Mouse (Mus musculus) kidney, embryonic 16.5 days (tissue): ENCODE results near the gene Gng5. TPM values are rescaled to one million over a fixed set of nuclear protein-coding genes. Genes with fewer than 3 reads are reported as not detected.

Experiments
- ATAC-seq: fragments of 200-750 bp; cut with Nextera tagmentation; 2 replicates; pipeline ENCODE4 v1.8.0; 2017; ENCODE audit warnings: moderate TSS enrichment; ENCODE audit not compliant: low FRiP score, low TSS enrichment
- H3K27ac ChIP-seq: fragments of 300-500 bp; sonication (generic); 2 replicates; pipeline ENCODE4 v1.5.1; 2014; ENCODE audit warnings: low read length
- H3K27me3 ChIP-seq: fragments of 300-500 bp; sonication (generic); 2 replicates; pipeline ENCODE4 v1.6.1; 2014; ENCODE audit warnings: low read length, control low read depth, mixed read lengths; ENCODE audit not compliant: insufficient read depth
- H3K36me3 ChIP-seq: fragments of 300-500 bp; sonication (generic); 2 replicates; pipeline ENCODE4 v1.6.1; 2014; ENCODE audit warnings: low read length, control low read depth, mixed read lengths; ENCODE audit not compliant: insufficient read depth
- H3K4me1 ChIP-seq: fragments of 300-500 bp; sonication (generic); 2 replicates; pipeline ENCODE4 v1.6.1; 2014; ENCODE audit warnings: low read length, control low read depth, mixed read lengths; ENCODE audit not compliant: insufficient read depth
- H3K4me2 ChIP-seq: fragments of 300-500 bp; sonication (generic); replicated peaks from 2 replicates; pipeline ENCODE4 v1.6.1; 2014; ENCODE audit warnings: low read depth, low read length
- H3K4me3 ChIP-seq: fragments of 300-500 bp; sonication (generic); 2 replicates; pipeline ENCODE4 v1.5.1; 2014; ENCODE audit warnings: mild to moderate bottlenecking, low read length
- H3K9ac ChIP-seq: fragments of 300-500 bp; sonication (generic); replicated peaks from 2 replicates; pipeline ENCODE4 v1.6.1; 2014; ENCODE audit warnings: low read length
- H3K9me3 ChIP-seq: fragments of 300-500 bp; sonication (generic); 2 replicates; pipeline ENCODE4 v1.6.1; 2016; ENCODE audit warnings: low read length, control low read depth
- WGBS: fragments of 180-500 bp; shearing (Covaris S2); extraction: QIAGEN DNeasy Blood & Tissue Kit; methylation state at CpG from one replicate; pipeline ENCODE4 v1.1.7; 2014; 5-methylcytosine and 5-hydroxymethylcytosine counted together
- polyA plus RNA-seq: library from polyadenylated mRNA; unstranded; fragments of >200 nt; fragmentation: Nextera tagmentation; extraction: Ambion mirVana; gene quantifications from 2 replicates; pipeline ENCODE4 v1.2.1, GENCODE M21; 2015

Gng5 gene
- polyA plus RNA-seq, 1 experiment from 2014 or later = 865 TPM

DNA sequence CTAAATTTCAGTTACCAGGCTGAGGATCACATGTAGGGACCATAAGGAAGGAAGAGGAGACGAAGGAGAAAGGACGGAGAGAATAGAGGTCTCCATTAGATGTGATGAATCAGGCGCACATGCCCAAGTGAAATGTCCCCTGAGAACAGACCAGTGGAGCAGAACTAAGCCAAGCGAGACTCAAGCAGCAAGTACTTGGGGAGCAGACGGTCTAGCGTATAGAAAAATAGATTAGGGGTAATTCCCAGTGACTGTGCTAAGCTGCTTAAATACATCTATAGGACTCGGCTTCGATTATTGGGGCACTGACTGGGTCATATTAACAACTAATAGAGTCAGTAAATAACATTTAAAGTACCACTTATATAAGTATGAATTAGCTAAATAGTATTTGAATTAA is 4.7 kb upstream of the Gng5 start:
- Histone ChIP-seq H3K9me3 (no peaks in the 10 kb centered on the region), H3K4me1 (peaks cover 3% of the 10 kb centered on the region; the same call in 1 of the 2 replicates), H3K4me2 (no peak overlapping the region), H3K36me3 (no peaks in the 10 kb centered on the region), H3K27me3 (no peaks in the 10 kb centered on the region), H3K9ac (no peak overlapping the region), H3K4me3 (no peak overlapping the region), H3K27ac (no peak overlapping the region)
- ATAC-seq = no peak
- 67% methylated on average over 8 of the region's 8 CpGs for WGBS

GRCm38 (mm10) chr3:146498989-146499388 is 618 bp upstream of the Gng5 start:
- Histone ChIP-seq H3K9ac (peak overlapping the region; percentile 98), H3K4me3 (peak overlapping the region; percentile 95), H3K27me3 (no peaks in the 10 kb centered on the region), H3K4me1 (peaks cover 27% of the 10 kb centered on the region), H3K4me2 (peak overlapping the region; percentile 57), H3K9me3 (no peaks in the 10 kb centered on the region), H3K27ac (peak overlapping the region; percentile 95), H3K36me3 (peaks cover 8% of the 10 kb centered on the region)
- ATAC-seq = no peak
- WGBS = 2% methylated on average over 13 of the region's 13 CpGs

- H3K9me3 ChIP-seq = no peaks in the 10 kb centered on the region
- peak overlapping the region; percentile 97 for H3K27ac ChIP-seq
- peaks cover 10% of the 10 kb centered on the region for H3K36me3 ChIP-seq
- H3K4me1 ChIP-seq = peaks cover 27% of the 10 kb centered on the region
- WGBS = under 1% methylated on average over 57 of the region's 57 CpGs
- H3K4me3 ChIP-seq = peak overlapping the region; percentile 95
- peak overlapping the region; percentile 84 for H3K4me2 ChIP-seq
- H3K27me3 ChIP-seq = no peaks in the 10 kb centered on the region
- peak overlapping the region; percentile 98 for H3K9ac ChIP-seq
- ATAC-seq = peak; percentile 84
Observed at GRCm38 (mm10) chr3:146500003-146500809, 599 bp downstream of the Gng5 start.

- Histone ChIP-seq H3K27me3 (no peaks in the 10 kb centered on the region), H3K9ac (peak overlapping the region; percentile 98), H3K4me1 (peaks cover 27% of the 10 kb centered on the region), H3K4me3 (peak overlapping the region; percentile 95), H3K36me3 (peaks cover 15% of the 10 kb centered on the region), H3K27ac (peak overlapping the region; percentile 97), H3K4me2 (peak overlapping the region; percentile 84), H3K9me3 (no peaks in the 10 kb centered on the region)
- WGBS = 5% methylated on average over 5 of the region's 5 CpGs
- no peak for ATAC-seq
Observed at GRCm38 (mm10) chr3:146500810-146501201, 1.2 kb downstream of the Gng5 start.

DNA sequence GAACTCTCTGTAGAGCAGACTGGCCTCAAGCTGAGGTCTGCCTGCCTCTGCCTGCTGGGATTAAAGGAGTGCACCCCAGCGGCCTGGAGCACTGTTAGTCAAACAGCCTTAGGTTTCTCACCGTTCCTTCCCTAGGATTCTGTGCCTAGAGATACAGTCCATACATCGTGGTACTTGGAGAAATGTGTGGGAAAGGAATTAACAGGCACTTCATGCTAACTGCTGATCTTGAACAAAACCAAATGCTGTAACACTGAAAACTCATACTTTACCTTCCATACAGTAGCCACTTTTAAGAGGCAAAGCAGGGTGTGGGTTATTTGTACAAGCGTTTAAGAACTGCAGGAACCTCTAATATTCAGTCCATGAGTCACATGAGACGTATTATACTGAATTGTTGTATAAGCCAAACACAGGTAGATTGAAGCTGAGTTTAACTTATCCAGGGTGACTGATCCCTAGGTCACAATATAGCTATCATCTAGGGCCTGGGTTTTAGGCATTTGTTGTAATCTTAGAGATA is 2.1 kb downstream of the Gng5 start:
- peak overlapping the region; percentile 95 for H3K4me3 ChIP-seq
- peaks cover 21% of the 10 kb centered on the region for H3K36me3 ChIP-seq
- H3K9me3 ChIP-seq = no peaks in the 10 kb centered on the region
- H3K27ac ChIP-seq = no peak overlapping the region
- no peaks in the 10 kb centered on the region for H3K27me3 ChIP-seq
- peak overlapping the region; percentile 84 for H3K4me2 ChIP-seq
- ATAC-seq = no peak
- H3K4me1 ChIP-seq = peaks cover 27% of the 10 kb centered on the region
- H3K9ac ChIP-seq = peak overlapping the region; percentile 98
- WGBS = 56% methylated on average over 5 of the region's 5 CpGs

DNA sequence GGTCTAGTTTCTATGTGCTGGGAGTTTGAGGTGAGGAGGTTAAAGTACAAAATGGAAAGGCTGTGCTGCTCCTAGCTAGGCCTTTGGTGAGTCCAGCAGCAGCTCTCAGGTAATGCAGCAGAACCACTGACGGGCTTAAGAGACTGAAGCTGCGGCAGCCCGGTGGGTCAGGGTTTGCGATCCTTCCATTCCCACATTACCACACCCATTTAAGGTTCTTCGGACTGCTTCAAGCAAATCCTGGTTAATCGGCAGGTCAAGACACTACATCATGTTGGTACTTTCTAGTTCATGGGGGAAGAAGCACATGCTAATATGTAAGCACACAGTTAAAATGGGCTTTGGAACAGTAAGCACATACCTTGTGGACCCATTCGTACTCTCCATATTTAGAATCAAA is 7.1 kb downstream of the Gng5 start:
- no peaks in the 10 kb centered on the region for H3K27me3 ChIP-seq
- H3K9ac ChIP-seq = no peak overlapping the region
- no peak for ATAC-seq
- no peaks in the 10 kb centered on the region for H3K9me3 ChIP-seq
- H3K36me3 ChIP-seq = peaks cover 51% of the 10 kb centered on the region
- H3K4me1 ChIP-seq = peaks cover 15% of the 10 kb centered on the region
- no peak overlapping the region for H3K4me2 ChIP-seq
- H3K27ac ChIP-seq = no peak overlapping the region
- 95% methylated on average over 7 of the region's 7 CpGs for WGBS
- H3K4me3 ChIP-seq = no peak overlapping the region

GRCm38 (mm10) chr3:146520226-146520797 is 20.7 kb downstream of the Gng5 start:
- peak overlapping the region; percentile 91 for H3K4me3 ChIP-seq
- H3K4me1 ChIP-seq = peaks cover 13% of the 10 kb centered on the region; the same call in 1 of the 2 replicates
- peak overlapping the region; percentile 63 for H3K4me2 ChIP-seq
- H3K27me3 ChIP-seq = no peaks in the 10 kb centered on the region
- no peaks in the 10 kb centered on the region for H3K9me3 ChIP-seq
- peak overlapping the region; percentile 99 for H3K27ac ChIP-seq
- peak; percentile 1; the same call in 1 of the 2 replicates for ATAC-seq
- 36% methylated on average over 5 of the region's 5 CpGs for WGBS
- peaks cover 17% of the 10 kb centered on the region for H3K36me3 ChIP-seq
- peak overlapping the region; percentile 96 for H3K9ac ChIP-seq

DNA sequence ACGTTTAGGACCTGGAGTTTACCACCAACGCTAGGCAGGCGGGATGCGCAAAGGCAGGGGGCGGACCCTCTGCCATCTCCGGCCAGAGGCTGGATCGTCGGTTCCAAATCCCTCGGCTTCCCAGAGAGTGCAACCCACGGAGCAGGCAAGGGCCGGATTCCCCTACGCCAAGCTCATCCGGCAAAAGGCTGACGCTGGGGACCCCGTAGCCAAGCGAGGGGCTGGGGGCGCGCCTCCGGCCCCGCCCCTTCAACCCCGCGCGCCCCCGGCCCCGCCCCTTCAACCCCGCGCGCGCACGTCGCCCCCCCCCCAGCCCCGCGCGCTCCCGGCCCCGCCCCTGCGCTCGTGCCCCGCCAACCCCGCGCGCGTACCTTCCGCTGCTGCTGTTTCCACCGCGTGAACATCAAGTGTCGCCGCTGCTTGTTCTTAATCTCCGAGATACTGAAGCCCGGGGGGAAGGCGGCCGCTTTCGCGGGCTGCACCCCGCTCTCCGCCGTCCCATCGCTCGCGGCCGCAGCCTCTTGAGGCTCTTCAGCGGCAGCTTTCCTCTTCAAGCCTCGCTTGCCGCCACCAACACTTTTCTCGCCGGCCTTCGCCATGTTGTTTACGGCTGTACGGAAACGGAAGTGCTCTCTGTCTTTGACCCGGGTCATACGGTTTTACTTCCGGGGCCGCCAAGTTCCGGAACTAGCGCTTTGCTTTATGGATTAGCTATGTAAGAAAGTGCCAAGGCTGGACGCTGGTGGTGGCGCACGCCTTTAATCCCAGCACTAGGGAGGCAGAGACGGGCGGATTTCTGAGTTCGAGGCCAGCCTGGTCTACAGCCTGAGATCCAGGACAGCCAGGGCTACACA is 21.4 kb downstream of the Gng5 start, which contains the start of gene Rpf1:
TSS of gene Rpf1 (minus strand) at position 632 of the 854 bp plus-strand sequence.
- Histone ChIP-seq H3K27ac (peak within 1 kb of the TSS; percentile 99), H3K36me3 (peaks cover 17% of the 10 kb centered on the region), H3K4me1 (peaks cover 13% of the 10 kb centered on the region; the same call in 1 of the 2 replicates), H3K4me3 (peak within 1 kb of the TSS; percentile 91), H3K9me3 (no peaks in the 10 kb centered on the region), H3K9ac (peak within 1 kb of the TSS; percentile 96), H3K27me3 (no peaks in the 10 kb centered on the region), H3K4me2 (peak within 1 kb of the TSS; percentile 63)
- ATAC-seq = peak; percentile 98
- WGBS = under 1% methylated on average over 55 of the region's 82 CpGs

- no peak for ATAC-seq
Observed at GRCm38 (mm10) chr3:146521652-146522020, 22.0 kb downstream of the Gng5 start.

More at GRCm38 (mm10) chr3:146521652-146522020, 22.0 kb downstream of the Gng5 start:
- peaks cover 13% of the 10 kb centered on the region; the same call in 1 of the 2 replicates for H3K4me1 ChIP-seq
- peak overlapping the region; percentile 91 for H3K4me3 ChIP-seq
- H3K4me2 ChIP-seq = peak overlapping the region; percentile 63
- H3K9ac ChIP-seq = peak overlapping the region; percentile 96
- H3K9me3 ChIP-seq = no peaks in the 10 kb centered on the region
- H3K27me3 ChIP-seq = no peaks in the 10 kb centered on the region
- WGBS = 14% methylated on average over 8 of the region's 8 CpGs
- peak overlapping the region; percentile 99 for H3K27ac ChIP-seq
- peaks cover 17% of the 10 kb centered on the region for H3K36me3 ChIP-seq
